Mouse (Mus musculus): ENCODE data around the gene Ndufa10. TPM values are rescaled to one million over a fixed set of nuclear protein-coding genes. Genes with fewer than 3 reads are reported as not detected.

Ndufa10 gene
- total RNA-seq, 1 experiment from 2014 or later = 103 TPM

DNA sequence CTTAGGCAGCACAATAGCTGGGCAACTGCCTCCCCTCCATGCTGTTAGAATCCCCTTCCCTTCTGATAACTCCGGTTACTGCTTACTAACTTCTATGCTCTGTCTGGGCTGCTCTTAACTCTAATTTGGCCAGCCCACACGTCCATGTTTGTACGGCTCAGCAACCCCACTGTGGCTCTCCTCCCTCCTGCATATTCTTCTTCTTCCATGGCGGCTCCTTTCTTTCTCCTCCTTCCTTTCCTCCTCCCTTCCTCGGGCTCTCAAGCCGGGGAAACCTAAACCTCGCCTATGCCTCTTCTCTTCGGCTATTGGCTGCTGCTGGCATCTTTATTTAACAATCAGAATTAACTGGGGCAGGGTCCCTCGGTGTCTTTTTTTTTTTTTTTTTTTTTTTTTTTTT, 40.9 kb downstream of the Ndufa10 start:
- no peak for ATAC-seq (replicated peaks; ENCODE audit: low read depth, poor library complexity, severe bottlenecking)

GRCm38 (mm10) chr1:92432098-92432497, 41.6 kb downstream of the Ndufa10 start:
- ATAC-seq (replicated peaks; ENCODE audit: low read depth, poor library complexity, severe bottlenecking) = no peak

DNA sequence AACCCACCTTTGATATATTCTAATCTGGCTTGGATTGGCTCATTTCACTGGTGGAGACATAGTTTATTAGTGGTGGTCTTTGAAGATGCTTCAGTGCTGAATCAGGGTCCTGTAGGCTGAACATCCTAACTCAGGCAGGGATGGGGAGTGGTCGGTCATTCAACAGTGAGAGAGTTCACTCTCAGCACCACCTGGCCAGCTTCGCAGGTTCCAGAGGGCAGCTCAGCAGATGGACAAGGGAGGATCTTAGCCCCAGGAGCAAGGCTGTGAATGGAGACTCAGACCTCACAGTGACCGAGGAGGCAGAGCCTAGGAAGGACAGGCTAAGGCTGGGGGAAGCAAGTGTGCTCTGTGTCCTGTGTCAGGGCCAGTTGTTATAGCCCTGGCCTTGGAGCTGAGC, 42.2 kb downstream of the Ndufa10 start:
- no peak for ATAC-seq (replicated peaks; ENCODE audit: low read depth, poor library complexity, severe bottlenecking)

DNA sequence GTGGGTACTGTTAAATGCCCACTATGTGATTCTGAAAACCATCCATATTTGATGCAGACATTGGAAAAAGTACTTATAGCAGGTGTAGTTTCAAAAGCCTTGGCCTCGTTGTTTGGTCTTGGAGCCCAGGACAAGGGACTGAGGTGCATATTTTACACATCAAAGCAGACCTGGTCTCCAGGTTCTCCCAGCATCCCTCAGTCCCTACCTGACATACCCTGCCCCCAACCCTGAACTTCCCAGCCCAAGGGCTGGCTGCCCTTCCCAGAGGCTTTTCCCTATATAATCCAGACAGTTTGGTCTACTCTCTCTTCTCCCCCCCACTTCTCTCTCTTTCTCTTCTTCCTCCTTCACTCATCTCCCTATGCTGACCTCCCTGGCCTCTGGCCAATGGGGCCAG, 42.7 kb downstream of the Ndufa10 start:
- no peak for ATAC-seq (replicated peaks; ENCODE audit: low read depth, poor library complexity, severe bottlenecking)

GRCm38 (mm10) chr1:92424714-92425113, 48.9 kb downstream of the Ndufa10 start:
- no peak for ATAC-seq (replicated peaks; ENCODE audit: low read depth, poor library complexity, severe bottlenecking)

DNA sequence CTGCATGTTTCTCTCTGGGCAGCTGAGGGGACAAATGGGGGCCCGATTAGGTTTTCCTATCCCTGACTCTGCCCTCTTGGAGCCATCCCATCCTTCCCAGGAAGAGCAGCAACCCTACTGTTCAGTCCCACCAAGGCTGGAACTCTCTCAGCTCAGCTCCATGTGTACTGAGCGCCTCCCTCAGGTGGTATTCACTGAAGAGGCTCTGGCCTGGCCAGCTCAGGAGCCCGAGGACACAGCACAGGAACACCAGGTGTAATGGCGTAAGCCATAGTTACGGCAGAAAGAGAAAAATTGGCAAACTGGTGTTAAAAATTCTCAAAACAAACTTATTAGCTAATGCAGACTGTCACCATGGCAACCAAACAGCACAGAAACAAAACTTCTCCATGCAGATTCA, 68.5 kb downstream of the Ndufa10 start:
- ATAC-seq (replicated peaks; ENCODE audit: low read depth, poor library complexity, severe bottlenecking) = no peak

GRCm38 (mm10) chr1:92400556-92400955, 73.1 kb downstream of the Ndufa10 start:
- ATAC-seq (replicated peaks; ENCODE audit: low read depth, poor library complexity, severe bottlenecking) = no peak

- ATAC-seq (replicated peaks; ENCODE audit: low read depth, poor library complexity, severe bottlenecking) = no peak
Observed at GRCm38 (mm10) chr1:92398601-92399000, 75.1 kb downstream of the Ndufa10 start.

DNA sequence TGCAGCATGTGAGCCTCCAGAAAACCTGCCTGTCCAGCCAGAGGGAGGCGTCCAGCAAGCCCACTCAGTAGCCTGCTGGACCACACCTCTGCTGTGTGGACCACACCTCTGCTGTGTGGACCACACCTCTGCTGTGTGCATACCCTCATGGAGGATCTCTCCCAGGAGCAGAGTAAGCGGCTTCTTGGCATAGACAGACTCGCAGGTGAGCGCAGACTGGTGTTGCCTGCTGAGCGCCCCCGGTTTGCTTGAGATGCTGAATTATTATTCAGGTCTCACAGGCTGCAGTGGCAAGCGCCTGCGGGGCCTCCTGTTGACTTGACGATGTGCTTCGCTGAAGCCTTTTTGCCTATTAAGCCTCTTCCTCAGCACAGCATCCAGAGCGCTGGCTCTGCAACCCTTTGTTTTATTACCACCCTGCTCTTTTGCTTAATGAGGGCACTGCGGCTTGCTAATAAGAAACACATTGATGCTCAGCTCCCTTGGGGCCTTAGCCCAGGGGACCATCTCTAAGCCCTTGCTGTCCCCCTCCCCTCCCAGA, 76.1 kb downstream of the Ndufa10 start:
- no peak for ATAC-seq (replicated peaks; ENCODE audit: low read depth, poor library complexity, severe bottlenecking)

GRCm38 (mm10) chr1:92394279-92394678, 79.4 kb downstream of the Ndufa10 start:
- peak; percentile 81 for ATAC-seq (replicated peaks; ENCODE audit: low read depth, poor library complexity, severe bottlenecking)

GRCm38 (mm10) chr1:92393166-92393565, 80.5 kb downstream of the Ndufa10 start:
- ATAC-seq (replicated peaks; ENCODE audit: low read depth, poor library complexity, severe bottlenecking) = no peak

Other genes with a start within 250 kb of the Ndufa10 start
- not detected in 2 replicates for gene Olfr1416, start 11.3 kb upstream of the Ndufa10 start, total RNA-seq (2017)
- not detected in 2 replicates for gene Olfr1415, start 22.2 kb upstream of the Ndufa10 start, total RNA-seq (2017)
- not detected in 2 replicates for gene Olfr1414, start 44.8 kb upstream of the Ndufa10 start, total RNA-seq (2017)
- not detected in 2 replicates for gene Olfr1413, start 97.5 kb upstream of the Ndufa10 start, total RNA-seq (2017)
- not detected in 2 replicates for gene Olfr1412, start 111.9 kb upstream of the Ndufa10 start, total RNA-seq (2017)
- not detected in 2 replicates for gene Olfr1411, start 120.6 kb upstream of the Ndufa10 start, total RNA-seq (2017)
- gene Olfr1410, start 131.9 kb upstream of the Ndufa10 start, total RNA-seq (2017) = not detected in 2 replicates
- gene Olfr12, start 143.9 kb upstream of the Ndufa10 start, total RNA-seq (2017) = not detected in 2 replicates
- gene Cops9, start 168.1 kb upstream of the Ndufa10 start, total RNA-seq (2017) = 124 and 156 TPM in 2 replicates
- gene Otos, start 175.0 kb upstream of the Ndufa10 start, total RNA-seq (2017) = 6.0 and 8.2 TPM in 2 replicates